Mouse (Mus musculus) left cerebral cortex, postnatal 4 days (tissue): Measurements from ENCODE around the gene Tacr2. TPM values are rescaled to one million over a fixed set of nuclear protein-coding genes. Genes with fewer than 3 reads are reported as not detected.

Experiments used
- DNase-seq: peaks from one replicate; pipeline ENCODE4 v3.0.0-alpha.2; 2022
- intact Hi-C: fragments of 180-260 bp; cut with DNase I; formaldehyde crosslinking; loops from one replicate; pipeline ENCODE4 v1.15.1; 2025
- total RNA-seq, 2 experiments: library from RNA; stranded (reverse); gene quantifications; 2 replicates each; pipeline ENCODE4 v1.2.3; 2021

The Tacr2 gene
- total RNA-seq, 2 experiments from 2014 or later, result not detected

DNA sequence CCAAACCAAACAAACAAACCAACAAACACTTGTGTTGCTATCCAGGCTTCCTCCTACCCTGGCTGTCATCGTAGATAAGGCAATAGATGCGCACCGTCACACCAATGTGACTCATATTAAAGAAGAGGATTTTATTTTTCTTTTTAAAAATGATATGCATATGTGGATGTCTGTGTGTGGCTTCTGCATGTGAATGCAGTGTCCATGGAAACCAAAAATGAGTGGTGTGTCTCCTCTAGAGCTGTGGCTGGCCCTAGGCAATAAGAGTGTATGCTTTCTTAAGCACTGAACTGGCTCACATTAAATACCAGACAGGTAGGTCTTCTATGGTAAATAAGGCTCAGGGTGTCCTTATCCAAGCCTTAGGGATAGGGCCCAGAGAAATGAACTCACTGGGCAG lies 13.6 kb upstream of the Tacr2 start:
- no peak for DNase-seq
- intact Hi-C loops, result no loop called here

DNA sequence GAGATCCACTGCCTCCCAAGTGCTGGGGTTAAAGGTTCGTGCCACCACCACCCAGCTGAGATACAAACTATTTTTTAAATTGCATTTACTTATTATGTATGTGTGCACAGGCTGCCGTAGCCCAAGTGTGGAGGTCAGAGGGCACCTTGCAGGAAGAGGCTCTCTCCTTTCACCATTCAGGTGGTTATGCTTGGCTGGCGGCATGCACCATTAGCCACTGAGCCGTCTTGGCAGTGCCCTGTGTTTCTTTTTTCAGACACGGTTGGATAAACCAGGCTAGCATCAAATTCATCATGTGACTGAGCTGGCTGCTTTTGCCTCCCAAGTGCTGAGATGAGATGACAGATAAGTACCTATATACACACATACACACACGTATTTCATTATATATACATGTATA lies 13.0 kb upstream of the Tacr2 start:
- intact Hi-C loops, result no loop called here
- DNase-seq, result no peak

DNA sequence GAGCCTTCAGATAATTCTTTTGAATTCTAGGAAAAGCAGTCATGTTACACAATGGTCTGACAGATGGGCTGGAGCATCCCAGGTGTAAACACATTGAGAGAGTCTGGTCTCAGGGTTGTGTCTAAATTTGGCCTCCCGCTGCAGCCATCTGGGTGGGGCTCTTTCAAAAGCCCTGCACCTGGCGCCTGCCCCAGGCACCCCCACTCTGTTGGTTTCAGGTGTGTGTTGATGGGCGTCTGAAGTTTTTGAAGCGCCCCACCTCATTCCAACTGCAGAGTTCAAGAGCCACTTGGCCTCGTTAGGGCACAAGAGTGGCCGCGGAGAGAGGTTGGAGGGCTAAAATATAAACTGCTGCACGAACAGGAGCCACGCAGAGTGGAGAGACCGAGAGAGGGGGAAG lies 9.9 kb upstream of the Tacr2 start:
- intact Hi-C loops, result loop anchor here (2.0 to 10.0 kb wide), 2 partner anchors 56 to 138 kb away; no protein-coding TSS in a partner anchor
- no peak for DNase-seq

DNA sequence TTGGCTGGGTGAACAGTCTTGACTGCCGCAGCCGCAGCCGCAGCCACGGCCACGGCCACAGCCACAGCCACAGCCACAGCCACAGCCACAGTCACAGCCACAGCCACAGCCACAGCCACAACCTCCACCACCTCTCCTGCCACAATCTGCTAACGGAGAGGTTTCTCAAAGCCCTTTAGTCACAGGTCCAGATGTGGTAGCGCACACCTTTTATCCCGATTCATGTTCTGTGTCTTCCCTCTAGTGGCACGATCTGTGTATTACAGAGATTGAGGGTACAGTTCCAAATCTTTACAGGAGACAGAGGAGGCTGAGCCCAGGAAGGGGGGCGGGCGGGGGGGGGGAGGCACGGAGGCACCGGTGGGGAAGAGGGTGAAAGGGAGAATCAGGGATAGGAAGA lies 9.3 kb upstream of the Tacr2 start:
- peak; percentile 38 for DNase-seq
- intact Hi-C loops, result loop anchor here (2.0 to 10.0 kb wide), 2 partner anchors 56 to 138 kb away; no protein-coding TSS in a partner anchor

DNA sequence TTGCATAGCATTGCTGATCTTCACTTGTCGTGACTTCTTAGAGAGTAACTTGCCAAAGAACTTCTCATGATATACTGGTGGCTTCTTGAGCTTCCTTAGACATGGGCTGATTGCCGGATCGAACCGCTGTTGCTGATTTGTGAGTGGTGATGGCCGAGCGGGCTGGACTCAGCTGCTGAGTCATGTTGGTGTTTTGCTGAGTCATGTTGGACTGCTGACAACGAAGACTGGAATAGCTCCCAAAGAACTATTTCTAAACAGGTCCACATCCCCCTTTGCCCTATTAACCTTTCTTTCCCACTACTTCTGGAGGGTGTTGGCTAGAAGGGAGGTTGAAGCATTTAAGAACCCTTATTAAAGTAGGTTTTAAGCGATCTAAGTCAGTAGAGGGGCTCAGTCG lies 8.2 kb upstream of the Tacr2 start:
- no peak for DNase-seq
- intact Hi-C loops, result loop anchor here (10.0 kb wide), 1 partner anchor 139 kb away; no protein-coding TSS in a partner anchor

DNA sequence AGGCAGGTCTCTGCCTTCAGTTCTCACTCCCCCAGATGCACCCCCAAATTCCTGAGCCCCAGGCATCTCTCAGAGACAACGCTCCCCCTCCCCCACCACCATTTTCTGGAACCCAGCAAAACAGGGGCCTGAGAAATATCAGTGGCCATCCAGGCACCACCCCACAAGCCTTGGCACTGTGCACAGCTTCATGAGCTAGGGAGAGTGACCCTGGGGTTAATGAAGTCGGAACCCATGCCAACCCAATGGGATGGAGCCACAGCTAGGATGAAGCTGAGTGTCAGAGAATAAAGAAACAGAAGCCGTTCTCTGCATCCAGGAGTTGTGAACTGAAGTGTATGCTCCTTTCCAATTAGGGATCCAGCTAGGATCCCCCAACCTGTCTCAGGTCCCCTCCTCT lies 5.1 kb upstream of the Tacr2 start:
- peak; percentile 12 for DNase-seq
- intact Hi-C loops, result loop anchor here (10.0 kb wide), 1 partner anchor 142 kb away; no protein-coding TSS in a partner anchor

DNA sequence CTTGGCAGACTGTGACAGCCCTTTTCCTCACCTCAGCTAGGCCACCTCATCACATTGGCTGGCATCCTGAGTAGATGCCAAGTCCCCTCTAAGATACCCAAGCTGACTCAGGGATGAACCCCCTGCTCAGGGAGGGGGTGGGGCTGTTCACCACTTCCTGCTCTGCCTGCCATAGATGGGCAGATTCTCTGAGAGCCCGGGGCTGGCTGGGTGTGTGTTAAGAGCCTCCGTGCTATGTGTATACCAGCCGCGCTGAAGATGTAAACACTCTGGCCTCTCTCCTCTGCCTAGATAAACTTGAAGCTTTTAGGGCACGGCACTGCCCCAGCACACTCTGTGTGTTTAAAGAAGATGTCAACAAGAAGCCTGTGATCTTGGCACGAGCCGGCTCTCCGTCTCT lies 4.4 kb upstream of the Tacr2 start:
- peak; percentile 19 for DNase-seq
- intact Hi-C loops, result loop anchor here (10.0 kb wide), 1 partner anchor 143 kb away; no protein-coding TSS in a partner anchor

DNA sequence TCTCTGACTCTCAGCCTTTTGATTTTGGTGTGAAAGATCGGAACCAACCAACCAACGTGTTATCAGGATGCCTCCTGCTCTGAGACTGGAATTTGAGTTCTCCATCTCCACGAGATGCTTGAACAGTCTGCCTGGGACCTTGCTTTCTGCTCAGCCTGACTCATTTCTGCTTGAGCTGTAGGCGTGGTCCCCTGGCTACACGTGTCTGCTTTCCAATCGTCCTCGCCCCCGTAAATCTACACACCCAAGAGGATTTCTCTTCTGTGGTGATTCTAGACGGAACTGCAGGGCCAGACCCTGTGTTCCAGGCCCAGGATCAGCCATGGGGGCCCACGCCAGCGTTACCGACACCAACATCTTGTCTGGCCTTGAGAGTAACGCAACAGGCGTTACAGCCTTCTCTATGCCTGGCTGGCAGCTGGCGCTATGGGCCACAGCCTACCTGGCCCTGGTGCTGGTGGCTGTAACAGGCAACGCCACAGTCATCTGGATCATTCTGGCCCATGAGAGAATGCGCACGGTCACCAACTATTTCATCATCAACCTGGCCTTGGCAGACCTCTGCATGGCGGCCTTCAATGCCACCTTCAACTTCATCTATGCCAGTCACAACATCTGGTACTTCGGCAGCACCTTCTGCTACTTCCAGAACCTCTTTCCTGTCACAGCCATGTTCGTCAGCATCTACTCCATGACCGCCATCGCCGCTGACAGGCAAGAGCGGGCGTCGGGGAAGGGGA lies 428 bp downstream of the Tacr2 start:
- intact Hi-C loops, result no loop called here
- no peak for DNase-seq

DNA sequence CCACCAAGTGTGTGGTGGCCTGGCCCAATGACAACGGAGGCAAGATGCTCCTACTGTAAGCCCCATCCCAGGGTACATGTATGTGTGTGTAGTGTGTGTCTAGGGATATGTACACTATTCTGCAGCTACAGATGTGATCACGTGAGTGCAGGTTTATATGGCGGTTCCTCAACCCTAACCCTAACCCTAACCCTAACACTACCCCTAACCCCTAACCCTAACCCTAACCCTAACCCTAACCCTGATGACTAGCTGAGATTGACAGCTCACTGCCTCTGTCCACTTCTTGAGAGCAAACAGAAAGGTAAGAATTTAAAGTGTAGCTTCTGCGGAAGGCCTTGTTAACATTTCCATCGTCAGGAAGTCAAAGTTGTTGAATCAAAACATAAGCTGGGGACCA lies 6.1 kb downstream of the Tacr2 start:
- intact Hi-C loops, result no loop called here

DNA sequence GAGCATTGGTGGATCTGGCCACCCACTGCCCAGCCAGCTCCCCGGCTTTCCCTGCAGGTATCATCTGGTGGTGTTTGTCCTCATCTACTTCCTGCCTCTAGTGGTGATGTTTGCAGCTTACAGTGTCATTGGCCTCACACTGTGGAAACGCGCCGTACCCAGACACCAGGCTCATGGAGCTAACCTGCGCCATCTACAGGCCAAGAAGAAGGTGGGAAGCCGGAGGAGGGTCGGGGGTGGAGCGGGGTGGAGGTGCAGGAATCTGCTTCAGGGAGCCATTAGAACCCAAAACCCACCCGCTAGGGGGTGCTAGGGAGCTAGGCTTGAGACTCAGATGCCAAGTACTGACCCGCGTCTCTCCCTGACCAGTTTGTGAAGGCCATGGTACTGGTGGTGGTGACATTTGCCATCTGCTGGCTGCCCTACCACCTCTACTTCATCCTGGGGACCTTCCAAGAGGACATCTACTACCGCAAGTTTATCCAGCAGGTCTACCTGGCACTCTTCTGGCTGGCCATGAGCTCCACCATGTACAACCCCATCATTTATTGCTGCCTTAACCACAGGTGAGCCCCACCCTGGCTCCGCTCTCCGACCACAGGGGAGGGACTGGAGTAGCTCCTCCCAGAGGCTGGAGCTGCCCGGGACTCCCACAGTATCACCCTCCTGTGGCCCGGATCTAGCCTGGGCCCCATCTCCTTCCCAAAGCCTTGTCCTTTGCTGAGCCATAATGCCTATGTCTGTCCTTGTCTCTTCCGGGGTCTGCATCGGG lies 9.1 kb downstream of the Tacr2 start:
- intact Hi-C loops, result no loop called here
- peak; percentile 81 for DNase-seq

More for the DNA sequence above, 6.1 kb downstream of the Tacr2 start:
- no peak for DNase-seq

DNA sequence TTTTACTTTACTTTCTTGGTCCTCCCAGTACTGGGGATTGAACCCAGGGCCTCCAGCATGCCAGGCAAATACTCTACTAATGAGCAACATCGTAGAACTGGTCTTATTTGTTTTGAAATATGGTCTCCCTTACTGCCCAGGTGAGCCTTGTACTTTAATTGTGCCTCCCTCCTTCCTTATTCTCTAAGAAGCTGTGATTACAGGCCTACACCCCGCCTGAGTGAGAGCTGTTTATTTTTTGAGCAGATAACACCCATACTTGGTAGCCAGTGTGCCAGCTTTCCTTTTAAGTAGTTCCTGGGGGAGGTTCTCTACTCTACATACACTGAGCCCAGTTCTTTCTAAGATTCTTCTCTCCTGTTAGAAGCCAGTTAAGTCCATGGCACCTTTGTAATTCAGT lies 12.1 kb downstream of the Tacr2 start:
- no peak for DNase-seq
- intact Hi-C loops, result no loop called here

DNA sequence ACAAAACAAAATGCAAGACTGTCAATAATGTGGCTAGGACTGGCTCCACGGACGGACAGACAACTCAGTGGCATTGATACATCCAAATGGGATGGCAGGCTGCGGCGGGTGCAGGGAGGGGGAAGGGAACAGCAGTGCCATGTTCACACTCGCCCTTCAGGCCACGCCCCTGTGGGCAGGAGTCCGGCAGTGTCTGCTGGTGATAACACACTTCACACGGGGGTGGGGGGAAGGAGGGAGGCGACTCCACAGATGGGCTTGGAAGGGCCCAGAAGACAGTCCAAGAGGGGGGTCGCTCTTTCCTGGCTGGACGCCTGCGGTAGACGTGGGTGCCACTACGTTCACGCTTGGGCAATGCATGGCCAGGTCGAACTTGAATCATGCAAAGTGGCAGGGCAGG lies 17.0 kb downstream of the Tacr2 start:
- DNase-seq, result no peak
- intact Hi-C loops, result no loop called here

DNA sequence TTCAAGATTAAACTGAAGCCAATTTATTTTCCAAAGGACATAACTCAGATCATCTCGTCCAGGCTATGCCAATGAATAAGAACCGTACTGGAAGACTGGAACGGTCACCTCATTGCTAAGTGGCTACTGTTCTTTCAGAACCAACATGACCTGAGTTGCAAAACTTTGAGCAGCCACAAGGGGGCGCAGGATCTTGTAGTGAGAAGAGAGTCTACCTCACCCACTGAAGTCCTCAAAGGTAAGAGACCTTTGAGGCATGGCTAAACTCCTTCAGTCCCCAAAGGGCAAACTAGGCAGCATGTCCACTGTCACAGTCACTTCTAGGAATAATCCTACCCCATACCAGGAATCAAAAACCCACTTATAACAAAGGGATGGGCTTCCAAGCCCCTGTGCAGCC lies 23.0 kb downstream of the Tacr2 start:
- intact Hi-C loops, result no loop called here
- DNase-seq, result peak; percentile 89

DNA sequence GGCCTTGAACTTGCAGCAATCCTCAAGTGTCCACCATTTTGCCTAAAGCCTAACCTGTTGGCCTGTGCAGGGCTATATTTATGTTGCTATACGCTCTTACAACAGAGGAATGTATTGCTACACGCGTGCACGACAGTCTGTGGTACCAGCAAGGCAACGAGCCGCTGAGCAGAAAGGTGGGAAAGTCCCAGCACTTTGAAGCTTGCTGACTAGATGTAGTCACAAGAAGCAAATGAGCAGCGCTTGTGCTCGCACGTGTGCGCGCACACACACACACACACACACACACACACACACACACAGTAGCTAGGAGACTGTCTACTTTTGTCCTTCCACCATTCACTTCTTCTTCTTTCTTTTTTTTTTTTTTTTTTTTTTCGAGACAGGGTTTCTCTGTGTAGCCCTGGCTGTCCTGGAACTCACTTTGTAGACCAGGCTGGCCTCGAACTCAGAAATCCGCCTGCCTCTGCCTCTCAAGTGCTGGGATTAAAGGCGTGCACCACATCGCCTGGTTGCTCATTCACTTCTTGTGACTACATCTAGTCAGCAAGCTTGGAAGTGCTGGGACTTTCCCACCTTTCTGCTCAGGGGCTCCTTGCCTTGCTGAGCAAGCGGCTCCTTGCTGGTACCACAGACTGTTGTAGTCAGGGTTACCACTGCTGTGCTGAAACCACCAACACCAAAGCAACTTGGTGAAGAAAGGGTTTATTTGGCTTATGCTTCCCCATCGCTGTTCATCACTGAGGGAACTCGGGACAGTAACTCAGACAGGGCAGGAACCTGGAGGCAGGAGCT lies 25.5 kb downstream of the Tacr2 start:
- DNase-seq, result no peak
- intact Hi-C loops, result no loop called here

DNA sequence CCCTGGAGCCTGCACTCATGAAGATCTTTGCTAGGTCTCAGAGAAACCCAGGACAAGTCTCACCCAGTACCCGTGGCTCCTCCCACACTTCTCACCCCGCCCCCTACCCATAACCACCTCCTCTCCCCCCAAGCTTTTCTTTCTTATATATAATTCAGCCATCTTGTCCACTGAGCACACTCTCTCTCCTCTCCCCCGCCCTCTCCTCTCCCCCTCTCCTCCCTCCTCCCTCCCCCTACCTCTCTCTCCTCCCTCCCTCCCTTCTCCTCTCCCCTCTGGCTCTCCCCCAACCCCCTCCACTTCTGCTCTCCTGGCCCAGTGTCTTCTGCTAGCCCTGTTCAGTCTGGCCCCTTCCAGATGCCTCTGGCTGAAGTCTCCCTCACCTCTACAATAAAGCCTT lies 26.8 kb downstream of the Tacr2 start:
- no peak for DNase-seq
- intact Hi-C loops, result no loop called here

DNA sequence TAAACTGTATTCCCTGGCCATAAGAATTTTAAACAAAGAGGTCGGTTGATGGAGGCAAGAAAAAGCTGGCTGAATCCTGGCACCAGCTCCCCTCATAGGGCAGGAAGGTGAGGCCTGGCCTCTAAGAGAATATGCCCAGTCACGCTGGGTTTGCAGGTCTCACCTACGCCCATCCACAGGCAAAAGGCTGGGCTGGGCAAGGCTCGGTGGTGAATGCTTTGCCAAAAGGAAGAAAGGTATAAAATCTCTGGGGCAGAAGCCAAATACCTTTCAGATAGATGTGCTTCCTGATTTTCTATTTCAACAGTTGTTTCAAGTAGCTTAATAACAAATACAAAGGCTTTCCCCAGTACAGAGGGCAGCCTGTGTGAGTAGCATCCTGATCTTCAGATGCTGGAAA lies 27.4 kb downstream of the Tacr2 start:
- intact Hi-C loops, result no loop called here
- DNase-seq, result no peak

DNA sequence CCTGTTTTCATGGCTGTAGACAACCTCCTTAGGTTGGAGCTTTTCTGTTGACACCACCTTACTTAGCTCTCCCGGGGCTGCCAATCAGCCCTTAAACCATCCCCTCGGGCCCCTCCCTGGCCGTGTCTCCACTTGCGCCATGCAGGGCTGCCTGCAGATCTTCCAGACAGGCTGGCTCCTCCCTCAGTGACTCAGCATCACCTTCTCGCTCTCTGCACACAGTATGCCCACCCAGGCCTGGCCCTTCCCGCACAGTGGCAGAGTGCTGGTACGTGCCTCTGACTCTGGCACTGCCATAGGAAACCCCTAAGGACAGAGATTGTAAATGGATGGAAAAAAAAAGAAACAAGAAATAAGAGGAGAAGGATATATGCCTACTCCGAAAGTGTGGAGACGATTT lies 30.5 kb downstream of the Tacr2 start:
- intact Hi-C loops, result no loop called here
- DNase-seq, result no peak

DNA sequence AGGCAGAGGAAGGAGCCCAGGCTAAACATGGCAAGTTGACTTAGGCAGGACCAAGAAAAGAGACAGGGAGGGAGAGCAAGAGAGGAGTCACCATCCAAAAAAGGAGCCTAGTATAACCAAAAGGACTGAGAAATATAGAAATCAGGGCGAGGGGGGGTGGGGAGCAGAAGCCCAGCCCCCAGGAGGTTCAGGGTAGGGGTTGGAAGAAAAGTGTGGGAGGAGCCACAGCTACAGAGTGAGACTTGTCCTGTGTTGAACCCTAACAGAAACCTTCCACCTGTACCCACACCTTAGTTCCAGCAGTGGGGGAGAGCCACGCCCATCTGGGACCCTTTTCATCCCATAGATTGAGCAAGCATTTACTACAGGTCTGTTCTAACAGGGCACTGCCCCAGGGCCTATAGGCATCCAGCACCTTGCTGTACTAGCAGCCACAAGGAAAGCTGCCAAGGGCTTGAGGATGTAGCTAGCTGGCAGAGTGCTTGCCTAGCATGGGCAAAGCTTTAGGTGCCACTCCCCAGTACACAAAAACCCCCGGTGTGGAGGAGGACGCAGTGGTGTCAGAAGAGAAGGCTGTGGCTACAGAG lies 31.1 kb downstream of the Tacr2 start:
- no peak for DNase-seq
- intact Hi-C loops, result no loop called here

DNA sequence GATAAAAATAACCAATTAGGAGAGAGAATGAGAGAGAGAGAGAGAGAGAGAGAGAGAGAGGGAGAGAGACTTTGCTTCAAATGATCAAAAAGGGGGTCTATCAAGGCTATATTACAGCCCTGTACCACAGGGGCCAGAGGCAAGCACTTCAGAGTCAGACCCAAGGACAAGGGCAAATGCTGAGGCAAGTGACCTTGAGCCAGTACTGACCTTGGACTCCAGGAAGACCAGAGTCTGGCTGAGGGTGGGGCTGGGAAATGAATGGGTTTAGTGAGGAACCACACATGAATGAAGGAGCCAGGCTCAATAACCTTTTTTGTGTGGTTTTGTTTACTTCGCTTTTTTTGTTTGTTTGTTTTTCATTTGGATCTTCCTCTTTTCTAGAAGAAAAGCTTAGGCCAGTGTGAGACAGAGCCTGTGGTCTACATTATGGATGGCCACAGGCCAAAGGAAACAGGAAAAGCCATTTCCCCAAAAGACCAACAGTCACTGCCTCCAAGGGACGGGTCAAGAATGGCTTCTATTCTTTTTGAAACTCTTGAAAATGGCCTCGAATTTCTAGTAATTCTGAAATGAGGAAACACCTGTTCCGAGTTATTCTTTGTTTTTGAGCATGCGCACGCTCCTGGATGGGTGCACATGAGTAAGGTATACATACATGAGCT lies 35.4 kb downstream of the Tacr2 start:
- intact Hi-C loops, result no loop called here
- no peak for DNase-seq

DNA sequence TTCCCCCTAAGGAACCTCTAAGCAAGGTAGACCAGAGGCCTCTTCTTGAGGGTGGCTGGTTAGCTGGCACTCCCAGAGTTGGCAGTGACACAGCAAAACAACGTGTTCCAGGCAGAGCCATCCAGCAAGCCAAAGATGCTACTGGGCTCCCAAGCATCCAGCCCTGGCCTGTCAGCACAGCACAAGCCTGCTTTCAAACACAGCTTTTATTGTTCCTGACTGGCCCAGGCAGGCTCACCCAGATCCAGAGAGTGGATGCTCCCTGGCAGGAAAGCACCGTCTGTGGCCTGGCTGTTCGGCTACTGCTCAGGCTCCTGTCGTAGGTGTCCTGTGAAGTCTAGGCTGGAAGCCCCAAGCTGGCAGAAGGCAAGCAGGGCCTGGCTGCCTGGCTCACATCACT lies 41.9 kb downstream of the Tacr2 start:
- DNase-seq, result peak; percentile 26
- intact Hi-C loops, result no loop called here
